Mouse (Mus musculus) layer of hippocampus, postnatal 25 days (tissue): Measurements from ENCODE around the gene Dad1. TPM values are rescaled to one million over a fixed set of nuclear protein-coding genes. Genes with fewer than 3 reads are reported as not detected.

ENCODE experiments used
- DNase-seq, 2 experiments: peaks; one replicate each; pipeline ENCODE4 v3.0.0; 2022; ENCODE audit warnings: mixed read lengths in 2 of 2, low spot score in 1 of 2; ENCODE audit errors: extremely low spot score in 1 of 2
- total RNA-seq, 2 experiments: library from RNA; stranded (reverse); gene quantifications; 2 replicates each; pipeline ENCODE4 v1.2.3; 2021

The Dad1 gene
- total RNA-seq, 2 experiments from 2014 or later, result 117 to 132 TPM

- DNase-seq, result no peak
Observed at GRCm38 (mm10) chr14:54208741-54209140, 45.2 kb downstream of the Dad1 start.

DNA sequence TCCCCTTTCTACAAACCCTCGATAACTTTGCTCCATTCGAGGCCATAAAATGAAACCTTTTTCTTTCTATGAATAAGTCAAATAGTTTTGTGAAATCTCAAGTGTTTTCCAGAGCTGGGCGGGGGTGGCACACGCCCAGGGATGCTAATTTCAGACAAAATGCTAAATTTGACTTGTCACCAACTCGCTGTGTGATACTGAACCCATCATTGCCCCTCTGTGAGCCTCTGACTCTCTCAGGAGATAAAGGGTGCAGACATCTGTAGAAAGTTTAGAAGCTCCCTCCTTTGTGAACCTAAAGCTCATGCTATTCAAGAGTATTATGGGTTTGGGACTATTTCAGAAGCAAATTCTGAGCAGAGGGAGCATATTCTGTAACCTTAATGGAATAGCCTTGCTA, 46.0 kb downstream of the Dad1 start:
- DNase-seq, result no peak

DNA sequence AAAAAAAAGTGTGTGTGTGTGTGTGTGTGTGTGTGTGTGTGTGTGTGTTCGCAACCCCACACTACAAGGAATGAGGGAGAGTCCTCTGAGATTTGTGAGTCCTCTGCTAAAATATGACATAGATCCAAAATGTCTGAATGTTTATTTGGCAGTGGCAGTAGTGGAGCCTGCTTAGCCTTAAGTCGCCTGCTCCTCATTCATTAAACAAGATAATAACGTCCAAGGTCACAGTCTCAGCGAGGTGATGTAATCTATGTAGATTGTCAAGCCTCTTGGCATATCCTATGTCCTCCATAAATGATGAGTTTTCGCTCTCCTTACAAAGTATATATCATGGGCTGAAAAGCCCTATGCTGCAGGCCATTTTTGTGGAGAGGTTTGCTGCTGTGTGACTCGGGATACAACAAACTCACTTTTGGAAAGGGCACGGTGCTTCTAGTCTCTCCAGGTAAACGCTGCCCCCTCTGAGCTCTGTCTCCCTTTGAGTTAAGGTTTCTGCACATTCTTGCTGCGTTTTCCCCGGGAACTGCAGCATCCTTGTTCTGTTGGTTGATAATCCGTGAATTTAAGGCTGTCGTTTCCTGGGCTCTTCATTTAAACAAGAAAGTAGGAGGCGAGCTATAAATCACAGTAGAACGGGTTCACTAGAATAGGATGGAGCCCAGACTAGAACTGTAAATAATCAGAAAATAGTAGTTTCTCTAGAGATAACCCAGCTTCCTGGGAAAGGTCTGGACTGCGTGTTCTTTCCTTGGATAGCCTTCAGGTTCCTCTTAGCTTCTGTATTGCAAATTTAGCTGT, 47.0 kb downstream of the Dad1 start:
- DNase-seq, result no peak

- no peak for DNase-seq
Observed at GRCm38 (mm10) chr14:54206309-54206708, 47.6 kb downstream of the Dad1 start.

DNA sequence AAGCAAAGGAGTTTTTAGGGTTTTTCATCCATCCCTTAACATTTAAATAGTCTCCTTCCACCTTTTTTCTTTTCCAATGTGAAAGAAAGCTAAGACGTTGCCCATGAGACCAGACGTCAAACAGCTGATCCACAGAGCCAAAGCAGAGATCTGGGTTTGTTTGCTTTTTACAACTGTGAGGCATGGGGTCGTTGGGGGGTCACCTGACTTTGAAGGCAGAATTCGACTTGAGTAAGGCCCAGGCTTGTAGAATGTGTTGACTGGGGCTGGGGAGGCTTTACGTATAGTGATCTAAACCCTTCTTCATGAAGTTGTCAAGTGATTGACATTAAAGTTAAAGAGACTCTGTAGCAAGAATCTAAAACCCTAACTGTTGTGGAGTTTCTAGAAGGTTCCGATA, 48.0 kb downstream of the Dad1 start:
- DNase-seq, result no peak

DNA sequence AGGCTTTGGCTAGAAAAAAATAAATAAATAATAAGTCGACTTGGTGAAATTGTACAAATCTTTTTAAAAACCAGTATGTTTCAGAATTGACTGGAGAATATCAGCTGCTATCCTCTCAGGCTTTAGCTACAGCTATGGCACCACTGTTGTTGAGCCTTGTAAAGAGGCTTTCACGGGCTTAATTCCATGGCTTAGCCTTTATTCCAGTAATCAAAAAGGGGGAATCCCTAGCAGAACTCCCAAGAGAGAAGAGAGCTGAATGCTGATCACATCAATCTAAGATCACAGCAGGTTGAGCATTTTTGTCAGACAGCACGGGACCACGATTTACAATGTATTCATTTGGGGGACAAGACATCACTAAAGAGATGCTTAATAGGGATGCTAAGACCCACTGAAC, 49.1 kb downstream of the Dad1 start:
- no peak for DNase-seq

DNA sequence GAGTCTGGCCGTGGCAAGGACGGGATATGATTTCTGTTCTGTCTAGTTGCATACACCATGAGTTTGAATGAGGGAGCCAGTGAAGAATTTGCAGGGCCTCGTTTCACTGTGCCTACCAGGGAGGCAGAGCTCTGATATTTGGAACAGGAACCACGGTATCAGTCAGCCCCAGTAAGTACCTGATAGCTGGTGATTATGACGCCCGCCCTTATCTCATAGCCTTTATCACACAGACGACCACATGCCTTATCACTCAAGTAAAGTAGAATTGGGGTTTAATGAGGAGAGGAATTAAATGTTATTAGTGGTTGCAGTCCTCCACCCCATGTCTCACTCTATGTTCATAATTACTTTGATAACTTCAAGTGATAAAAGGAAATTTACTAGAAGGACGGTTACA, 49.6 kb downstream of the Dad1 start:
- no peak for DNase-seq

- no peak for DNase-seq
Observed at GRCm38 (mm10) chr14:54203776-54204175, 50.1 kb downstream of the Dad1 start.

- DNase-seq, result no peak
Observed at GRCm38 (mm10) chr14:54203207-54203606, 50.7 kb downstream of the Dad1 start.

DNA sequence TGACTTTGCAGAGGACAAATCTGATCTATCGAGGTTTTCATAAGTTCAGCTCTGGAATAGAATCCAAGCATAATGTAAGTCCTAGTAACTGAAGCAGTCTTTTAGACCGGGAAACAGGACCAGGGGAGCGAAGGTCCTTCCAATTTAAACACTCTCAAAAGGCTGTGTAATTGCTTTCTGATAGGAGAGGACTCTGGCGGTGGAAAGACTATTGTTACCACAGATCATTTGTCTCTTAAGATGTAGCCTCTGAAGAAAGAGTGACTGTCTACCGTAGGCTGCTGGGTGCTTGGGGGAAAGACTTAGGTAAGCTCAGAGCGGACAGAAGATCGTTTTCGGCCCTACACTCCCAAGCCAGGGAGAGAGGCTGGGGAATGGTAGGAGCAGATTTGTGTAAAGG, 53.5 kb downstream of the Dad1 start:
- DNase-seq, result no peak

DNA sequence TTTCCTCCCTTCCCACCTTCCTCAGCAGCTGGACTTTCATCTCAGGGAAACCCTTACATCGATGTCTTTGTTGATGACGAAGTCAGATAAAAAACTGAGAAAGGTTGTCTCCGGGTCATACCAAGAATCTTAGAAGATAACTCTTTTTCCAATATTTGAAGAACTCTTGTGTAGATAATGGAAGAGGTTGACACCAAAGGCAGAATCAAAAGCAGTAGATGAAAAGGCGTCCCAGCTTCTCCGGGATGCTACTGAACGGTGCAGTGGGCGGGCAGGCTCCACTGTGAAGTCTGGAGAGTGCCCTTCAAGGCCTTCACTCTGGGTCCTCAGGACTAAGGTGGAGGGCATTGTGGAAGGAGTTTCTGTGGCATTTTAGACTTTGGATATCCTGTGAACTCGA, 54.2 kb downstream of the Dad1 start:
- no peak for DNase-seq

- DNase-seq, result no peak
Observed at GRCm38 (mm10) chr14:54197740-54198139, 56.2 kb downstream of the Dad1 start.

DNA sequence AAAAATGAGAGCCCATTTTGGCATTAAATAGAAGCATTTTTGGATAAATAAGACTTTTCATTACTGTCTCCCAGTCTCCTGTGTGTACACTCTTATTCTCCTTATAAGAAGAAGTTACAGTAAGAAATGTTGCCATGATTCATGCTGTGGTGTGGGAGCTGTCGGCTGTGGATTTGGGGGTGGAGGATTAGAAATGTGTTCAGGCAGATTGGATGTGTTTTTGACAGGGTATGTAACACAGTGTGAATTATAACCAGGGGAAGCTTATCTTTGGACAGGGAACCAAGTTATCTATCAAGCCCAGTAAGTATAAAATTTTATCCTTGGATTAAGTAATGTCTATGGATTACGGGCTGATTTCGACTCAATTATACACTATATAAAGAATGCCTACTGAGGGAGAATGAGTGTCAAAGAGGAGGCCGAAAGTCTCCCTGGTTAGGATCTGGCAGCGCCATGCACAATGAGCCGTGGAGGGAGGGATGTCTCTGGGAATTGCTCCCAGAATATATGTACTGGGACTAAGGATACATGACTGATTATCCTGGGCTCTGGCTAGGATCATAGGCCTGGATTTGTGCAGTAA, 58.0 kb downstream of the Dad1 start:
- no peak for DNase-seq

- DNase-seq, result no peak
Observed at GRCm38 (mm10) chr14:54193354-54194133, 60.4 kb downstream of the Dad1 start.

- peak in 1 of 2 experiments; percentile 15 for DNase-seq
Observed at GRCm38 (mm10) chr14:54192462-54192847, 61.4 kb downstream of the Dad1 start.

DNA sequence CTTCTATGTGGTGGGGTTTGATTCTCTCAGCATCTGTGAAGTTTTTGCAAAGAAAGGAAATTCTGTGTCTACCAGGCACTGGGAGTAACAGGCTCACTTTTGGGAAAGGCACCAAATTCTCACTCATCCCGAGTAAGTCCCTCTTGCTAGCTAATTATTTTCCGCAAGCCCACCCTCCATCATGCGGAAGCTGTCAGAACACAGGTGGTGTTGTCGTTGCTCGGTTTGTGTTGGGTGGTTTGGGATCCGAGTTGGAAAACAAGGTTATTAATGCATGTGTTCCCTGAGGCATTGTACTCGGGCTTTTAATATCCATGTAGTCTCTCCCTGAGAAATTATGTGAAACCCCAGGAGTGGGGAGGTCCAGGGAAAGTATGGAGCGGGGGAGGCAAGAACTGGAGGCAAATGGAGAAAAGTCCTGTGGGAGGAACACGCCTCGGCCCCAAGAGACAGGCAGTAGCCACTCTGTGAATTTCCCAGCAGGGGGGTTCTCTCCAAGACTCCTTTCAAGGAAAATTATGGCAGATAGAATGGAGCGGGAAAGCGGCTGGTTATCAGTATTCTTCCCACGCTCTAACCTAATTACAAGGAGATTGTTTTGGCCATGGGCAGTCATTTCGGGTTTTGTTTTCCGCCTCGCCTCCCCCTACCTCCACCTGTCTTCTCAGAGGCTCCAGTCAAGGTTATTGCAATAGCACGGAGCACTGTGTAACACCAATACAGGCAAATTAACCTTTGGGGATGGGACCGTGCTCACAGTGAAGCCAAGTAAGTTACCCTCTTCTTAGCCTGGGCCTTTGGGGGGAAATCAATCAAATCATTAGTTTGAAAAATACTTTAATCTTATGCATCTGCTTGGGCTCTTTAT, 62.1 kb downstream of the Dad1 start:
- peak in 1 of 2 experiments; percentile 21 for DNase-seq

- DNase-seq, result no peak
Observed at GRCm38 (mm10) chr14:54191026-54191390, 62.9 kb downstream of the Dad1 start.

- no peak for DNase-seq
Observed at GRCm38 (mm10) chr14:54190305-54191025, 63.4 kb downstream of the Dad1 start.

DNA sequence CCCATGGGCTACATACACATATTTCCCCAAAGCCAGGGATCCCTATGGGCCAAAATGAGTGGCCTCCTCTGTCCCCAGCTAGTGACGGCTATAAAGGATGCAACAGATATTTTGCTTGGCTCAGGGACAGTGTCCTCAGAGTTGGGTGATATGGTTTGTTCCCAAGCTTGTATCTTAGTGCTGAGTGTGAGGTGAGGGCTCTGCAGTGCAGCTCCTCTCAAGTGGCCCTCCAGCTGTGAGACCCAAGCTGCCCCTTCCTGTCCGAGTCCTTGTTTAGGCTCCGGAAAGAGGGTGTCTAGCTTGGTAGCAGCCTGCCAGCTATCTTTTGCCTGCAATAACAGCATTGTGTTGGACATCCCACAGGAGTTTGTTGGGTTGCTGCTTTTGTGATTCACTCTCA, 64.6 kb downstream of the Dad1 start:
- DNase-seq, result no peak

- no peak for DNase-seq
Observed at GRCm38 (mm10) chr14:54187211-54187610, 66.7 kb downstream of the Dad1 start.
